Mouse (Mus musculus): ENCODE results near the gene Utp4.

Utp4 gene

GRCm38 (mm10) chr8:106932376-106933065 lies 39.1 kb downstream of the Utp4 start:
- peak overlapping the region; percentile 54 for H3K4me3 ChIP-seq (replicated peaks; ENCODE audit: low read length)
- peaks cover 73% of the 10 kb centered on the region for H3K4me1 ChIP-seq (replicated peaks; ENCODE audit: low read depth, low read length)
- H3K9me3 ChIP-seq (ENCODE audit: low read length) = no peaks in the 10 kb centered on the region
- no peaks in the 10 kb centered on the region for H3K27me3 ChIP-seq (ENCODE audit: insufficient read depth, low read length)
- TF ChIP-seq CTCF (conservative IDR thresholded peaks at IDR 0.05; ENCODE audit: low read length) (no peak), NANOG (IDR thresholded peaks at IDR 0.05; ENCODE audit: borderline replicate concordance, low read length) (peak; percentile 35; the same call in 1 of the 2 replicates), POU5F1 (IDR thresholded peaks at IDR 0.05; ENCODE audit: borderline replicate concordance, low read length) (no peak)
- no peaks in the 10 kb centered on the region for H3K36me3 ChIP-seq (ENCODE audit: insufficient read depth, low read length)

GRCm38 (mm10) chr8:106933506-106934143 lies 40.2 kb downstream of the Utp4 start:
- 0 out of 2 replicates have a peak overlapping the region, but pooled peaks have one; percentile 29 for H3K4me3 ChIP-seq (replicated peaks; ENCODE audit: low read length)
- peaks cover 8% of the 10 kb centered on the region for H3K36me3 ChIP-seq (ENCODE audit: insufficient read depth, low read length)
- H3K27me3 ChIP-seq (ENCODE audit: insufficient read depth, low read length) = no peaks in the 10 kb centered on the region
- TF ChIP-seq POU5F1 (IDR thresholded peaks at IDR 0.05; ENCODE audit: borderline replicate concordance, low read length) (no peak), CTCF (conservative IDR thresholded peaks at IDR 0.05; ENCODE audit: low read length) (no peak), NANOG (IDR thresholded peaks at IDR 0.05; ENCODE audit: borderline replicate concordance, low read length) (no peak)
- no peaks in the 10 kb centered on the region for H3K9me3 ChIP-seq (ENCODE audit: low read length)
- peaks cover 79% of the 10 kb centered on the region for H3K4me1 ChIP-seq (replicated peaks; ENCODE audit: low read depth, low read length)

GRCm38 (mm10) chr8:106934226-106934977 lies 41.0 kb downstream of the Utp4 start:
- no peak for TF ChIP-seq POU5F1 (IDR thresholded peaks at IDR 0.05; ENCODE audit: borderline replicate concordance, low read length)
- TF ChIP-seq CTCF (conservative IDR thresholded peaks at IDR 0.05; ENCODE audit: low read length) = no peak
- no peak for TF ChIP-seq NANOG (IDR thresholded peaks at IDR 0.05; ENCODE audit: borderline replicate concordance, low read length)
- 0 out of 2 replicates have a peak overlapping the region, but pooled peaks have one; percentile 32 for H3K4me3 ChIP-seq (replicated peaks; ENCODE audit: low read length)
- H3K36me3 ChIP-seq (ENCODE audit: insufficient read depth, low read length) = peaks cover 16% of the 10 kb centered on the region
- H3K4me1 ChIP-seq (replicated peaks; ENCODE audit: low read depth, low read length) = peaks cover 81% of the 10 kb centered on the region
- H3K27me3 ChIP-seq (ENCODE audit: insufficient read depth, low read length) = no peaks in the 10 kb centered on the region
- no peaks in the 10 kb centered on the region for H3K9me3 ChIP-seq (ENCODE audit: low read length)

- Histone ChIP-seq H3K36me3 (ENCODE audit: insufficient read depth, low read length) (peaks cover 23% of the 10 kb centered on the region), H3K9me3 (ENCODE audit: low read length) (no peaks in the 10 kb centered on the region), H3K27me3 (ENCODE audit: insufficient read depth, low read length) (no peaks in the 10 kb centered on the region), H3K4me3 (replicated peaks; ENCODE audit: low read length) (peak within 1 kb of the TSS; percentile 94), H3K4me1 (replicated peaks; ENCODE audit: low read depth, low read length) (peaks cover 81% of the 10 kb centered on the region)
- TF ChIP-seq CTCF (conservative IDR thresholded peaks at IDR 0.05; ENCODE audit: low read length) (no peak), POU5F1 (IDR thresholded peaks at IDR 0.05; ENCODE audit: borderline replicate concordance, low read length) (no peak), NANOG (IDR thresholded peaks at IDR 0.05; ENCODE audit: borderline replicate concordance, low read length) (no peak)
These were observed 42.0 kb downstream of the Utp4 start, which contains the start of gene Sntb2 for GRCm38 (mm10) chr8:106935324-106935869. TSS of gene Sntb2 (plus strand) at chr8:106935750.

- TF ChIP-seq CTCF (conservative IDR thresholded peaks at IDR 0.05; ENCODE audit: low read length) = no peak
- TF ChIP-seq POU5F1 (IDR thresholded peaks at IDR 0.05; ENCODE audit: borderline replicate concordance, low read length) = no peak
- TF ChIP-seq NANOG (IDR thresholded peaks at IDR 0.05; ENCODE audit: borderline replicate concordance, low read length) = no peak
- H3K9me3 ChIP-seq (ENCODE audit: low read length) = no peaks in the 10 kb centered on the region
- no peaks in the 10 kb centered on the region for H3K27me3 ChIP-seq (ENCODE audit: insufficient read depth, low read length)
- peaks cover 29% of the 10 kb centered on the region for H3K36me3 ChIP-seq (ENCODE audit: insufficient read depth, low read length)
- peak overlapping the region; percentile 94 for H3K4me3 ChIP-seq (replicated peaks; ENCODE audit: low read length)
- peaks cover 84% of the 10 kb centered on the region for H3K4me1 ChIP-seq (replicated peaks; ENCODE audit: low read depth, low read length)
These were observed 42.6 kb downstream of the Utp4 start for GRCm38 (mm10) chr8:106935899-106936477.

GRCm38 (mm10) chr8:106936478-106937051 lies 43.1 kb downstream of the Utp4 start:
- no peak for TF ChIP-seq CTCF (conservative IDR thresholded peaks at IDR 0.05; ENCODE audit: low read length)
- no peak for TF ChIP-seq NANOG (IDR thresholded peaks at IDR 0.05; ENCODE audit: borderline replicate concordance, low read length)
- no peak for TF ChIP-seq POU5F1 (IDR thresholded peaks at IDR 0.05; ENCODE audit: borderline replicate concordance, low read length)
- H3K4me1 ChIP-seq (replicated peaks; ENCODE audit: low read depth, low read length) = peaks cover 84% of the 10 kb centered on the region

GRCm38 (mm10) chr8:106937081-106937800 lies 43.8 kb downstream of the Utp4 start:
- H3K4me3 ChIP-seq (replicated peaks; ENCODE audit: low read length) = peak overlapping the region; percentile 94
- H3K4me1 ChIP-seq (replicated peaks; ENCODE audit: low read depth, low read length) = peaks cover 84% of the 10 kb centered on the region
- no peaks in the 10 kb centered on the region for H3K27me3 ChIP-seq (ENCODE audit: insufficient read depth, low read length)
- H3K9me3 ChIP-seq (ENCODE audit: low read length) = no peaks in the 10 kb centered on the region
- peaks cover 37% of the 10 kb centered on the region for H3K36me3 ChIP-seq (ENCODE audit: insufficient read depth, low read length)
- TF ChIP-seq CTCF (conservative IDR thresholded peaks at IDR 0.05; ENCODE audit: low read length) = no peak

More at GRCm38 (mm10) chr8:106936478-106937051, 43.1 kb downstream of the Utp4 start:
- Histone ChIP-seq H3K9me3 (ENCODE audit: low read length) (no peaks in the 10 kb centered on the region), H3K4me3 (replicated peaks; ENCODE audit: low read length) (peak overlapping the region; percentile 94), H3K27me3 (ENCODE audit: insufficient read depth, low read length) (no peaks in the 10 kb centered on the region), H3K36me3 (ENCODE audit: insufficient read depth, low read length) (peaks cover 33% of the 10 kb centered on the region)

Measured in E14TG2a.4 (cell line).